Mouse (Mus musculus) lung, postnatal 0 days (tissue): ENCODE measurements around the gene Shroom3. TPM values are rescaled to one million over a fixed set of nuclear protein-coding genes. Genes with fewer than 3 reads are reported as not detected.

Experiments used
- ATAC-seq: fragments of 200-750 bp; cut with Nextera tagmentation; 2 replicates; pipeline ENCODE4 v1.8.0; 2017; ENCODE audit warnings: moderate library complexity
- DNase-seq: peaks from one replicate; pipeline ENCODE4 v3.0.0-alpha.2; 2016; ENCODE audit warnings: low spot score
- H3K27ac ChIP-seq: fragments of 300-500 bp; sonication (generic); 2 replicates; pipeline ENCODE4 v1.5.1; 2014; ENCODE audit warnings: antibody characterized with exemption, mild to moderate bottlenecking, low read length, mixed read lengths
- H3K27me3 ChIP-seq: fragments of 300-500 bp; sonication (generic); replicated peaks from 2 replicates; pipeline ENCODE4 v1.6.1; 2014; ENCODE audit warnings: low read length, mixed read lengths; ENCODE audit not compliant: insufficient read depth
- H3K36me3 ChIP-seq: fragments of 300-500 bp; sonication (generic); 2 replicates; pipeline ENCODE4 v1.6.1; 2014; ENCODE audit warnings: low read length, mixed read lengths; ENCODE audit not compliant: insufficient read depth
- H3K4me1 ChIP-seq: fragments of 300-500 bp; sonication (generic); 2 replicates; pipeline ENCODE4 v1.6.1; 2014; ENCODE audit warnings: antibody characterized with exemption, low read depth, low read length, mixed read lengths; ENCODE audit not compliant: insufficient read depth
- H3K4me2 ChIP-seq: fragments of 300-500 bp; sonication (generic); replicated peaks from 2 replicates; pipeline ENCODE4 v1.6.1; 2014; ENCODE audit warnings: low read depth, mild to moderate bottlenecking, low read length, moderate library complexity, mixed read lengths
- H3K4me3 ChIP-seq: fragments of 300-500 bp; sonication (generic); 2 replicates; pipeline ENCODE4 v1.5.1; 2014; ENCODE audit warnings: low read depth, low read length
- H3K9ac ChIP-seq: fragments of 300-500 bp; sonication (generic); replicated peaks from 2 replicates; pipeline ENCODE4 v1.6.1; 2014; ENCODE audit warnings: low read depth, mild to moderate bottlenecking
- H3K9me3 ChIP-seq: fragments of 300-500 bp; sonication (generic); 2 replicates; pipeline ENCODE4 v1.6.1; 2016; ENCODE audit warnings: low read length, mixed read lengths
- CTCF ChIP-seq: IDR thresholded peaks from 2 replicates; pipeline ENCODE4 v1.5.1; 2016; ENCODE audit warnings: antibody characterized with exemption, mild to moderate bottlenecking
- EP300 ChIP-seq: IDR thresholded peaks from 2 replicates; pipeline ENCODE4 v1.6.1; 2016; ENCODE audit warnings: antibody characterized with exemption, mild to moderate bottlenecking, control low read depth
- WGBS: fragments of 180-500 bp; shearing (Covaris S2); extraction: QIAGEN DNeasy Blood & Tissue Kit; methylation state at CpG from one replicate; pipeline ENCODE4 v1.1.7; 2014; 5-methylcytosine and 5-hydroxymethylcytosine counted together
- polyA plus RNA-seq: library from polyadenylated mRNA; unstranded; fragments of >200 nt; fragmentation: Nextera tagmentation; extraction: Ambion mirVana; gene quantifications from 2 replicates; pipeline ENCODE4 v1.2.1, GENCODE M21; 2015

Shroom3 gene
- polyA plus RNA-seq, 1 experiment from 2014 or later, result 8.8 TPM

- H3K4me1 ChIP-seq, result peaks cover 10% of the 10 kb centered on the region; the same call in 1 of the 2 replicates
- DNase-seq (no peak), ATAC-seq (no peak)
- 74% methylated on average over 7 of the region's 7 CpGs for WGBS
- H3K9me3 ChIP-seq, result no peaks in the 10 kb centered on the region
- no peak overlapping the region for H3K4me3 ChIP-seq
- H3K27ac ChIP-seq, result no peak overlapping the region
- H3K27me3 ChIP-seq, result no peaks in the 10 kb centered on the region
- no peak; the same call in 1 of the 2 replicates for TF ChIP-seq CTCF
- H3K36me3 ChIP-seq, result 0 out of 2 replicates have a peak, but pooled peaks cover 4% of the 10 kb centered on the region
- H3K4me2 ChIP-seq, result no peak overlapping the region
- H3K9ac ChIP-seq, result no peak overlapping the region
Measured at GRCm38 (mm10) chr5:92934269-92934939, 251.2 kb downstream of the Shroom3 start.

- no peak for ATAC-seq
- peaks cover 16% of the 10 kb centered on the region for H3K36me3 ChIP-seq
- no peak overlapping the region for H3K4me2 ChIP-seq
- peaks cover 7% of the 10 kb centered on the region; the same call in 1 of the 2 replicates for H3K4me1 ChIP-seq
- no peak for TF ChIP-seq CTCF
- TF ChIP-seq EP300, result no peak
- H3K9me3 ChIP-seq, result peaks cover under 1% of the 10 kb centered on the region; the same call in 1 of the 2 replicates
- no peak for DNase-seq
- 83% methylated on average over 8 of the region's 8 CpGs for WGBS
- H3K9ac ChIP-seq, result no peak overlapping the region
- H3K27ac ChIP-seq, result no peak overlapping the region
- H3K27me3 ChIP-seq, result no peaks in the 10 kb centered on the region
- no peak overlapping the region for H3K4me3 ChIP-seq
Measured at GRCm38 (mm10) chr5:92935883-92936282, 252.6 kb downstream of the Shroom3 start.

- H3K36me3 ChIP-seq, result peaks cover 34% of the 10 kb centered on the region
- H3K27me3 ChIP-seq, result no peaks in the 10 kb centered on the region
- ATAC-seq (no peak), DNase-seq (no peak)
- H3K9ac ChIP-seq, result no peak overlapping the region
- 68% methylated on average over 4 of the region's 4 CpGs for WGBS
- H3K4me2 ChIP-seq, result no peak overlapping the region
- H3K27ac ChIP-seq, result no peak overlapping the region
- no peaks in the 10 kb centered on the region for H3K4me1 ChIP-seq
- peaks cover 17% of the 10 kb centered on the region for H3K9me3 ChIP-seq
- TF ChIP-seq EP300 (no peak), CTCF (no peak)
- no peak overlapping the region for H3K4me3 ChIP-seq
Measured at GRCm38 (mm10) chr5:92937701-92938100, 254.5 kb downstream of the Shroom3 start.

- H3K4me3 ChIP-seq, result no peak overlapping the region
- no peak overlapping the region for H3K9ac ChIP-seq
- WGBS, result 75% methylated on average over 15 of the region's 15 CpGs
- H3K27me3 ChIP-seq, result no peaks in the 10 kb centered on the region
- TF ChIP-seq EP300, result no peak
- TF ChIP-seq CTCF, result no peak
- peaks cover 38% of the 10 kb centered on the region for H3K36me3 ChIP-seq
- ATAC-seq (no peak), DNase-seq (no peak)
- no peak overlapping the region for H3K4me2 ChIP-seq
- H3K9me3 ChIP-seq, result peaks cover 18% of the 10 kb centered on the region
- no peak overlapping the region for H3K27ac ChIP-seq
- no peaks in the 10 kb centered on the region for H3K4me1 ChIP-seq
Measured at GRCm38 (mm10) chr5:92939246-92939995, 256.2 kb downstream of the Shroom3 start.

GRCm38 (mm10) chr5:92942166-92942565 lies 258.9 kb downstream of the Shroom3 start:
- 92% methylated on average over 54 of the region's 57 CpGs for WGBS
- peak; percentile 17; the same call in 1 of the 2 replicates for ATAC-seq

GRCm38 (mm10) chr5:92942577-92942976 lies 259.3 kb downstream of the Shroom3 start:
- DNase-seq (no peak), ATAC-seq (no peak)
- no peaks in the 10 kb centered on the region for H3K27me3 ChIP-seq
- no peak overlapping the region for H3K27ac ChIP-seq
- no peaks in the 10 kb centered on the region for H3K4me1 ChIP-seq
- H3K4me2 ChIP-seq, result no peak overlapping the region
- WGBS, result 93% methylated on average over 46 of the region's 47 CpGs
- H3K36me3 ChIP-seq, result peaks cover 34% of the 10 kb centered on the region
- H3K4me3 ChIP-seq, result no peak overlapping the region
- no peak overlapping the region for H3K9ac ChIP-seq
- peaks cover 18% of the 10 kb centered on the region for H3K9me3 ChIP-seq
- no peak for TF ChIP-seq CTCF
- TF ChIP-seq EP300, result no peak

More at GRCm38 (mm10) chr5:92942166-92942565, 258.9 kb downstream of the Shroom3 start:
- Histone ChIP-seq H3K36me3 (peaks cover 34% of the 10 kb centered on the region), H3K4me2 (no peak overlapping the region), H3K27me3 (no peaks in the 10 kb centered on the region), H3K9ac (no peak overlapping the region), H3K4me1 (no peaks in the 10 kb centered on the region), H3K27ac (no peak overlapping the region), H3K4me3 (no peak overlapping the region), H3K9me3 (peaks cover 18% of the 10 kb centered on the region)
- TF ChIP-seq EP300, result no peak
- TF ChIP-seq CTCF, result no peak
- DNase-seq, result no peak
